Mouse (Mus musculus): ENCODE measurements at regions not wholly inside any gene's neighbourhood (a gene's known extent, or its start where the extent isn't known, plus 50 kb on each side); places are given as distances from the start of the nearest gene placed in this dataset.
A peak's percentile ranks its signal among the peaks of the same experiment; 100 is the strongest.

GRCm38 (mm10) chr13:5519600-5519999 lies 341.7 kb upstream of the Klf6 start:
- Histone ChIP-seq H3K4me1 (ENCODE audit: control insufficient read depth in 2 of 2, insufficient read depth in 2 of 2, low read length in 2 of 2, poor library complexity in 1 of 2) (peaks cover 0 to 4% of the 10 kb centered on the region in 2 experiments; a peak in 1 of 4 replicates), H3K9me3 (ENCODE audit: control insufficient read depth, insufficient read depth, low read depth, low read length) (no peaks in the 10 kb centered on the region)

GRCm38 (mm10) chr13:5527400-5527799 lies 333.9 kb upstream of the Klf6 start:
- Histone ChIP-seq H3K4me1 (ENCODE audit: control insufficient read depth in 2 of 2, insufficient read depth in 2 of 2, low read length in 2 of 2, poor library complexity in 1 of 2) (peaks cover 0 to 4% of the 10 kb centered on the region in 2 experiments; a peak in 1 of 4 replicates), H3K4me3 (ENCODE audit: insufficient read depth in 1 of 2, low read depth in 1 of 2, low read length in 2 of 2, poor library complexity in 1 of 2, severe bottlenecking in 1 of 2) (no peak overlapping the region), H3K27ac (ENCODE audit: insufficient read depth, low read depth, low read length, poor library complexity, severe bottlenecking) (no peak overlapping the region), H3K9ac (ENCODE audit: insufficient read depth, low read depth, low read length, poor library complexity, severe bottlenecking) (no peak overlapping the region), H3K36me3 (ENCODE audit: control insufficient read depth, insufficient read depth, low read length, poor library complexity, severe bottlenecking) (no peaks in the 10 kb centered on the region), H3K9me3 (ENCODE audit: control insufficient read depth, insufficient read depth, low read depth, low read length) (no peaks in the 10 kb centered on the region)
- in situ Hi-C loops (cut with MboI; ENCODE audit: low sequenced_read_pairs in 2 of 2, unreplicated experiment in 2 of 2) = no loop called here
- DNase-seq (ENCODE audit: low read depth, low spot score) = no peak
- no peak for TF ChIP-seq HCFC1 (IDR thresholded peaks at IDR 0.05; ENCODE audit: borderline replicate concordance, insufficient read depth, low read length)
- no peak for TF ChIP-seq ZNF384 (IDR thresholded peaks at IDR 0.05; ENCODE audit: low read depth, low read length)
- TF ChIP-seq CHD2 (IDR thresholded peaks at IDR 0.05; ENCODE audit: low read depth, low read length) = no peak
- no peak for TF ChIP-seq MAFK (IDR thresholded peaks at IDR 0.05; ENCODE audit: insufficient read depth, low read depth, low read length)
- no peak for TF ChIP-seq ZC3H11A (IDR thresholded peaks at IDR 0.05; ENCODE audit: borderline replicate concordance, low read depth, low read length)

More at GRCm38 (mm10) chr13:5519600-5519999, 341.7 kb upstream of the Klf6 start:
- Histone ChIP-seq H3K36me3 (ENCODE audit: control insufficient read depth, insufficient read depth, low read length, poor library complexity, severe bottlenecking) (no peaks in the 10 kb centered on the region), H3K27ac (ENCODE audit: insufficient read depth, low read depth, low read length, poor library complexity, severe bottlenecking) (no peak overlapping the region), H3K4me3 (ENCODE audit: insufficient read depth in 1 of 2, low read depth in 1 of 2, low read length in 2 of 2, poor library complexity in 1 of 2, severe bottlenecking in 1 of 2) (no peak overlapping the region), H3K9ac (ENCODE audit: insufficient read depth, low read depth, low read length, poor library complexity, severe bottlenecking) (no peak overlapping the region)
- no peak for TF ChIP-seq ZC3H11A (IDR thresholded peaks at IDR 0.05; ENCODE audit: borderline replicate concordance, low read depth, low read length)
- TF ChIP-seq CHD2 (IDR thresholded peaks at IDR 0.05; ENCODE audit: low read depth, low read length) = no peak
- TF ChIP-seq HCFC1 (IDR thresholded peaks at IDR 0.05; ENCODE audit: borderline replicate concordance, insufficient read depth, low read length) = no peak
- TF ChIP-seq ZNF384 (IDR thresholded peaks at IDR 0.05; ENCODE audit: low read depth, low read length) = no peak
- no peak for TF ChIP-seq MAFK (IDR thresholded peaks at IDR 0.05; ENCODE audit: insufficient read depth, low read depth, low read length)
- in situ Hi-C loops (cut with MboI; ENCODE audit: low sequenced_read_pairs in 2 of 2, unreplicated experiment in 2 of 2) = no loop called here
- DNase-seq (ENCODE audit: low read depth, low spot score) = no peak

GRCm38 (mm10) chr13:5540321-5540720 lies 321.0 kb upstream of the Klf6 start:
- Histone ChIP-seq H3K36me3 (ENCODE audit: control insufficient read depth, insufficient read depth, low read length, poor library complexity, severe bottlenecking) (no peaks in the 10 kb centered on the region), H3K4me3 (ENCODE audit: insufficient read depth in 1 of 2, low read depth in 1 of 2, low read length in 2 of 2, poor library complexity in 1 of 2, severe bottlenecking in 1 of 2) (no peak overlapping the region), H3K9me3 (ENCODE audit: control insufficient read depth, insufficient read depth, low read depth, low read length) (no peaks in the 10 kb centered on the region), H3K9ac (ENCODE audit: insufficient read depth, low read depth, low read length, poor library complexity, severe bottlenecking) (no peak overlapping the region), H3K4me1 (ENCODE audit: control insufficient read depth in 2 of 2, insufficient read depth in 2 of 2, low read length in 2 of 2, poor library complexity in 1 of 2) (no peaks in the 10 kb centered on the region), H3K27ac (ENCODE audit: insufficient read depth, low read depth, low read length, poor library complexity, severe bottlenecking) (no peak overlapping the region)
- TF ChIP-seq ZNF384 (IDR thresholded peaks at IDR 0.05; ENCODE audit: low read depth, low read length) (no peak), HCFC1 (IDR thresholded peaks at IDR 0.05; ENCODE audit: borderline replicate concordance, insufficient read depth, low read length) (no peak), ZC3H11A (IDR thresholded peaks at IDR 0.05; ENCODE audit: borderline replicate concordance, low read depth, low read length) (no peak), MAFK (IDR thresholded peaks at IDR 0.05; ENCODE audit: insufficient read depth, low read depth, low read length) (no peak), CHD2 (IDR thresholded peaks at IDR 0.05; ENCODE audit: low read depth, low read length) (no peak)
- DNase-seq (ENCODE audit: low read depth, low spot score) = no peak
- in situ Hi-C loops (cut with MboI; ENCODE audit: low sequenced_read_pairs in 2 of 2, unreplicated experiment in 2 of 2) = no loop called here

GRCm38 (mm10) chr13:5545521-5545920 lies 315.8 kb upstream of the Klf6 start:
- H3K27ac ChIP-seq (ENCODE audit: insufficient read depth, low read depth, low read length, poor library complexity, severe bottlenecking) = no peak overlapping the region
- H3K9me3 ChIP-seq (ENCODE audit: control insufficient read depth, insufficient read depth, low read depth, low read length) = no peaks in the 10 kb centered on the region
- DNase-seq (ENCODE audit: low read depth, low spot score) = no peak
- no peaks in the 10 kb centered on the region for H3K36me3 ChIP-seq (ENCODE audit: control insufficient read depth, insufficient read depth, low read length, poor library complexity, severe bottlenecking)
- H3K4me3 ChIP-seq (ENCODE audit: insufficient read depth in 1 of 2, low read depth in 1 of 2, low read length in 2 of 2, poor library complexity in 1 of 2, severe bottlenecking in 1 of 2) = no peak overlapping the region
- in situ Hi-C loops (cut with MboI; ENCODE audit: low sequenced_read_pairs in 2 of 2, unreplicated experiment in 2 of 2) = no loop called here
- H3K9ac ChIP-seq (ENCODE audit: insufficient read depth, low read depth, low read length, poor library complexity, severe bottlenecking) = no peak overlapping the region
- peaks cover 5% of the 10 kb centered on the region in 2 experiments; a peak in 3 of 4 replicates for H3K4me1 ChIP-seq (ENCODE audit: control insufficient read depth in 2 of 2, insufficient read depth in 2 of 2, low read length in 2 of 2, poor library complexity in 1 of 2)
- no peak for TF ChIP-seq ZC3H11A (IDR thresholded peaks at IDR 0.05; ENCODE audit: borderline replicate concordance, low read depth, low read length)
- TF ChIP-seq ZNF384 (IDR thresholded peaks at IDR 0.05; ENCODE audit: low read depth, low read length) = no peak
- no peak for TF ChIP-seq HCFC1 (IDR thresholded peaks at IDR 0.05; ENCODE audit: borderline replicate concordance, insufficient read depth, low read length)
- TF ChIP-seq MAFK (IDR thresholded peaks at IDR 0.05; ENCODE audit: insufficient read depth, low read depth, low read length) = no peak
- no peak for TF ChIP-seq CHD2 (IDR thresholded peaks at IDR 0.05; ENCODE audit: low read depth, low read length)

- in situ Hi-C loops (cut with MboI; ENCODE audit: low sequenced_read_pairs in 2 of 2, unreplicated experiment in 2 of 2) = no loop called here
- H3K9ac ChIP-seq (ENCODE audit: insufficient read depth, low read depth, low read length, poor library complexity, severe bottlenecking) = no peak overlapping the region
- no peak overlapping the region for H3K27ac ChIP-seq (ENCODE audit: insufficient read depth, low read depth, low read length, poor library complexity, severe bottlenecking)
- DNase-seq (ENCODE audit: low read depth, low spot score) = no peak
- H3K4me3 ChIP-seq (ENCODE audit: insufficient read depth in 1 of 2, low read depth in 1 of 2, low read length in 2 of 2, poor library complexity in 1 of 2, severe bottlenecking in 1 of 2) = no peak overlapping the region
- no peaks in the 10 kb centered on the region for H3K36me3 ChIP-seq (ENCODE audit: control insufficient read depth, insufficient read depth, low read length, poor library complexity, severe bottlenecking)
- H3K4me1 ChIP-seq (ENCODE audit: control insufficient read depth in 2 of 2, insufficient read depth in 2 of 2, low read length in 2 of 2, poor library complexity in 1 of 2) = peaks cover 5 to 10% of the 10 kb centered on the region in 2 experiments; a peak in 3 of 4 replicates
- no peaks in the 10 kb centered on the region for H3K9me3 ChIP-seq (ENCODE audit: control insufficient read depth, insufficient read depth, low read depth, low read length)
- no peak for TF ChIP-seq CHD2 (IDR thresholded peaks at IDR 0.05; ENCODE audit: low read depth, low read length)
- peak; percentile 91 for TF ChIP-seq MAFK (IDR thresholded peaks at IDR 0.05; ENCODE audit: insufficient read depth, low read depth, low read length)
Observed at GRCm38 (mm10) chr13:5546011-5546410, 315.3 kb upstream of the Klf6 start.

All from ES-E14 (cell line).